Mouse (Mus musculus): ENCODE measurements around the gene A4galt. TPM values are rescaled to one million over a fixed set of nuclear protein-coding genes. Genes with fewer than 3 reads are reported as not detected.
A peak's percentile ranks its signal among the peaks of the same experiment; 100 is the strongest.

Gene A4galt
- total and polyA plus RNA-seq, 3 experiments = 11.2 to 23.6 (median 15.9) TPM

DNA sequence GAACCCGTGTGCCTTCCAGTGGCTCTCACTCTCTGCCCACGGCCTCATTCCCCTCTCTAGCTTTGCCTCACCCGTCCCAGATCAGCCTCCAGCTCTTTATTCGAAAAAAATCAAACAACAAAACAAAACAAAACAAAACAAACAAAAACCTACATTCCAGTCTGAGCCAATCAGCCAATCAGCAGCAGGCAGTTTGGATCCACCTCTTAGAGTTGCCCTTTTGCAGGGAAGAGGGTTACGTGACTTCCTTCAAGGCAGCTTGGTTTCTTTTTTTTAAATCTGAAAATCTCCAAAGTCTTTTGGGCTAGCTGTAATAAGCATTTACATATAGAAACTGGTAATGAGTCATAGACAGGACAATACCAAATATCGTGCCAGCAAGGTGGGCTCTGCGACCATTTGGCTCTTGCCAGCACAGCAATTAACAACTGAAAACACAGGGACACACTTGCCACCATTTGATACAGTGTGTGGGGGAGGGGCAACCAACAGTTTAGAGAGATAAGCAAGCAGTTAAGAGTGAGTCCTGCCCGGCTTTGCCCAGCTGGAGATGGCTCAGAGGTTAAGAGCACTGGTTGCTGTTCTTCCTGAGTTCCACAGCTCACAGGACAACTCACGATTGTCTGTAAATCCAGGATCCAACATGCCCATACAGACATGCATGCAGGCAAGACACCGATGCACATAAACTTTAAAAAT, 2.9 kb upstream of the A4galt start:
- no peak overlapping the region for H3K4me2 ChIP-seq (ENCODE audit: insufficient read depth, low read depth, poor library complexity, severe bottlenecking)
- in situ Hi-C loops (cut with MboI; ENCODE audit: low pct_ligation_motif_present, low pct_unique_long_range_greater_than_20kb, low sequenced_read_pairs) = loop anchor here (5.0 kb wide), 1 partner anchor 43 kb away; no protein-coding TSS in a partner anchor

GRCm38 (mm10) chr15:83252060-83252459, 486 bp upstream of the A4galt start:
- Histone ChIP-seq H3K27me3 (replicated peaks) (no peaks in the 10 kb centered on the region), H3K36me3 (replicated peaks in 1 of 2; ENCODE audit: control insufficient read depth in 1 of 2, insufficient read depth in 1 of 2, low read length in 1 of 2) (no peaks in the 10 kb centered on the region), H3K9me3 (replicated peaks; ENCODE audit: low read length) (peaks cover 11% of the 10 kb centered on the region), H3K79me2 (replicated peaks; ENCODE audit: control insufficient read depth, extremely low read depth, insufficient read depth, poor library complexity, severe bottlenecking) (peaks cover 4% of the 10 kb centered on the region; the same call in 1 of the 2 replicates), H3K4me2 (ENCODE audit: insufficient read depth, low read depth, poor library complexity, severe bottlenecking) (no peak overlapping the region), H3K9ac (ENCODE audit: insufficient read depth, low read depth) (no peak overlapping the region), H3K4me1 (ENCODE audit: control insufficient read depth in 1 of 2, insufficient read depth in 2 of 2) (peaks cover 5 to 42% of the 10 kb centered on the region in 2 experiments; a peak in 3 of 4 replicates), H3K4me3 (replicated peaks in 1 of 3; ENCODE audit: low read depth in 2 of 3, low read length in 2 of 3, poor library complexity in 1 of 3) (peak overlapping the region in 2 of 3 experiments; percentile 13 to 89), H3K27ac (ENCODE audit: insufficient read depth, low read depth) (no peak overlapping the region)
- TF ChIP-seq PAX5 (IDR thresholded peaks at IDR 0.05; ENCODE audit: low read length) = no peak
- TF ChIP-seq KAT2A (IDR thresholded peaks at IDR 0.05; ENCODE audit: insufficient replicate concordance, low read length) = no peak
- TF ChIP-seq USF1 (IDR thresholded peaks at IDR 0.05; ENCODE audit: low read depth, low read length) = no peak
- no peak for TF ChIP-seq E2F4 (IDR thresholded peaks at IDR 0.05; ENCODE audit: insufficient replicate concordance, low read depth, low read length)
- no peak for TF ChIP-seq MXI1 (IDR thresholded peaks at IDR 0.05; ENCODE audit: low read depth, low read length)
- TF ChIP-seq NELFE (IDR thresholded peaks at IDR 0.05; ENCODE audit: low read depth, low read length) = no peak
- no peak for TF ChIP-seq SMC3 (IDR thresholded peaks at IDR 0.05; ENCODE audit: low read depth, low read length)
- TF ChIP-seq MAZ (IDR thresholded peaks at IDR 0.05; ENCODE audit: low read depth, low read length) = no peak
- no peak for TF ChIP-seq CHD2 (IDR thresholded peaks at IDR 0.05; ENCODE audit: low read length)
- no peak for TF ChIP-seq SIN3A (IDR thresholded peaks at IDR 0.05; ENCODE audit: low read length)
- no peak for TF ChIP-seq ETS1 (conservative IDR thresholded peaks at IDR 0.05; ENCODE audit: low read depth, low read length)
- TF ChIP-seq ELF1 (IDR thresholded peaks at IDR 0.05; ENCODE audit: low read depth, low read length) = no peak; the same call in 1 of the 2 replicates
- no peak for TF ChIP-seq RAD21 (IDR thresholded peaks at IDR 0.05; ENCODE audit: low read depth, low read length)
- TF ChIP-seq JUN (IDR thresholded peaks at IDR 0.05; ENCODE audit: insufficient read depth, low read depth, low read length) = no peak
- no peak for TF ChIP-seq RCOR1 (conservative IDR thresholded peaks at IDR 0.05; ENCODE audit: low read depth, low read length)
- no peak for TF ChIP-seq NRF1 (IDR thresholded peaks at IDR 0.05; ENCODE audit: low read depth, low read length)
- no peak for TF ChIP-seq MAFK (IDR thresholded peaks at IDR 0.05; ENCODE audit: insufficient replicate concordance, low read length)
- TF ChIP-seq MAX (IDR thresholded peaks at IDR 0.05; ENCODE audit: low read length) = no peak
- TF ChIP-seq JUND (conservative IDR thresholded peaks at IDR 0.05; ENCODE audit: low read depth, low read length) = no peak
- in situ Hi-C loops (cut with MboI; ENCODE audit: low pct_ligation_motif_present, low pct_unique_long_range_greater_than_20kb, low sequenced_read_pairs) = loop anchor here (5.0 kb wide), 1 partner anchor 45 kb away; no protein-coding TSS in a partner anchor
- no peak for DNase-seq (ENCODE audit: extremely low read depth)
- dilution Hi-C loops (cut with MboI; ENCODE audit: extremely low pct_ligation_motif_present, extremely low pct_unique_long_range_greater_than_20kb, low sequenced_read_pairs) = no loop called here

More for the DNA sequence above, 2.9 kb upstream of the A4galt start:
- Histone ChIP-seq H3K27me3 (replicated peaks) (no peaks in the 10 kb centered on the region), H3K79me2 (replicated peaks; ENCODE audit: control insufficient read depth, extremely low read depth, insufficient read depth, poor library complexity, severe bottlenecking) (0 out of 2 replicates have a peak, but pooled peaks cover 4% of the 10 kb centered on the region), H3K4me1 (ENCODE audit: control insufficient read depth in 1 of 2, insufficient read depth in 2 of 2) (peaks cover 5 to 27% of the 10 kb centered on the region in 2 experiments; a peak in 3 of 4 replicates), H3K9me3 (replicated peaks; ENCODE audit: low read length) (peaks cover 11% of the 10 kb centered on the region), H3K27ac (ENCODE audit: insufficient read depth, low read depth) (no peak overlapping the region), H3K9ac (ENCODE audit: insufficient read depth, low read depth) (no peak overlapping the region), H3K36me3 (replicated peaks in 1 of 2; ENCODE audit: control insufficient read depth in 1 of 2, insufficient read depth in 1 of 2, low read length in 1 of 2) (no peaks in the 10 kb centered on the region), H3K4me3 (replicated peaks in 1 of 3; ENCODE audit: low read depth in 2 of 3, low read length in 2 of 3, poor library complexity in 1 of 3) (no peak overlapping the region)
- TF ChIP-seq RAD21 (IDR thresholded peaks at IDR 0.05; ENCODE audit: low read depth, low read length) (no peak), SIN3A (IDR thresholded peaks at IDR 0.05; ENCODE audit: low read length) (no peak), NRF1 (IDR thresholded peaks at IDR 0.05; ENCODE audit: low read depth, low read length) (no peak)
- no peak for DNase-seq (ENCODE audit: extremely low read depth)
- dilution Hi-C loops (cut with MboI; ENCODE audit: extremely low pct_ligation_motif_present, extremely low pct_unique_long_range_greater_than_20kb, low sequenced_read_pairs) = no loop called here

Measured in CH12.LX (cell line).